Comparison of ENCODE assay signal across 21 mouse cellular contexts in genomic region chr1:186424084-186424483, GRCm38 (mm10).
A peak's percentile ranks its signal among the peaks of the same experiment; 100 is the strongest.
DNase-seq lines count a peak whose midpoint lies in the region; ATAC-seq and TF ChIP-seq lines count a peak whose summit lies in the region.
"Had no signal": no experiment of that assay in that cellular context is flagged by ENCODE, and none has a peak within 500 bp of the region (broad histone marks: within the 10 kb centered on the region; RNA-seq: fewer than 3 reads in every experiment).

No protein-coding gene starts in this region.

- H3K4me1 ChIP-seq in embryonic facial prominence, embryonic 14.5 days (ENCODE audit: control insufficient read depth, insufficient read depth, low read length), result no peaks in the 10 kb centered on the region
- H3K4me1 ChIP-seq in embryonic facial prominence, embryonic 10.5 days, result peaks cover 8% of the 10 kb centered on the region; the same call in 1 of the 2 replicates
- 0 out of 2 replicates have a peak, but pooled peaks cover 2% of the 10 kb centered on the region for H3K4me1 ChIP-seq in forebrain, embryonic 16.5 days (replicated peaks; ENCODE audit: control insufficient read depth, insufficient read depth, low read length)
- H3K4me1 ChIP-seq in forebrain, embryonic 14.5 days (ENCODE audit: control insufficient read depth, insufficient read depth, low read length), result no peaks in the 10 kb centered on the region
- H3K4me1 ChIP-seq in forebrain, postnatal 0 days (ENCODE audit: insufficient read depth), result no peaks in the 10 kb centered on the region
- H3K4me1 ChIP-seq in forebrain, embryonic 12.5 days, result peaks cover 5% of the 10 kb centered on the region; the same call in 1 of the 2 replicates

- H3K27me3 ChIP-seq in embryonic facial prominence, embryonic 14.5 days (replicated peaks; ENCODE audit: control insufficient read depth, insufficient read depth, low read length), result no peaks in the 10 kb centered on the region
- no peaks in the 10 kb centered on the region for H3K27me3 ChIP-seq in embryonic facial prominence, embryonic 10.5 days (replicated peaks; ENCODE audit: low read depth, poor library complexity, severe bottlenecking)
- H3K27me3 ChIP-seq in forebrain, embryonic 16.5 days (replicated peaks; ENCODE audit: control insufficient read depth, insufficient read depth, low read length), result no peaks in the 10 kb centered on the region
- no peaks in the 10 kb centered on the region for H3K27me3 ChIP-seq in forebrain, embryonic 14.5 days (replicated peaks; ENCODE audit: control insufficient read depth, insufficient read depth, low read length)
- H3K27me3 ChIP-seq in forebrain, postnatal 0 days (ENCODE audit: insufficient read depth, low read length), result no peaks in the 10 kb centered on the region
- H3K27me3 ChIP-seq in forebrain, embryonic 12.5 days, result no peaks in the 10 kb centered on the region
- H3K27me3 ChIP-seq: CH12.LX, Patski had no signal

- no peaks in the 10 kb centered on the region for H3K9me3 ChIP-seq in embryonic facial prominence, embryonic 14.5 days (ENCODE audit: control insufficient read depth, low read length)
- no peaks in the 10 kb centered on the region for H3K9me3 ChIP-seq in embryonic facial prominence, embryonic 10.5 days
- H3K9me3 ChIP-seq in forebrain, embryonic 16.5 days (ENCODE audit: control insufficient read depth, low read length), result no peaks in the 10 kb centered on the region
- H3K9me3 ChIP-seq in forebrain, embryonic 14.5 days (replicated peaks; ENCODE audit: control insufficient read depth, low read length), result no peaks in the 10 kb centered on the region
- H3K9me3 ChIP-seq in forebrain, postnatal 0 days (ENCODE audit: low read length), result no peaks in the 10 kb centered on the region
- H3K9me3 ChIP-seq in forebrain, embryonic 12.5 days, result no peaks in the 10 kb centered on the region

- peak; percentile 35; the same call in 1 of the 2 replicates for ATAC-seq in embryonic facial prominence, embryonic 14.5 days (ENCODE audit: low read depth)
- peak; percentile 61 for ATAC-seq in forebrain, embryonic 16.5 days
- no peak for ATAC-seq in forebrain, embryonic 14.5 days
- peak; percentile 54; the same call in 1 of the 2 replicates for ATAC-seq in forebrain, postnatal 0 days
- ATAC-seq in forebrain, embryonic 12.5 days (ENCODE audit: low FRiP score), result no peak
- ATAC-seq: activated CD4-positive, CD25-positive, alpha-beta regulatory T cell, adult 4 months; CD4-positive, CD25-positive, alpha-beta regulatory T cell, adult 4 months; Patski had no signal

- H3K9ac ChIP-seq in embryonic facial prominence, embryonic 14.5 days (ENCODE audit: low read depth, low read length), result no peak overlapping the region
- no peak overlapping the region for H3K9ac ChIP-seq in forebrain, embryonic 16.5 days (replicated peaks; ENCODE audit: low read depth, low read length)
- H3K9ac ChIP-seq in forebrain, embryonic 14.5 days (ENCODE audit: low read length), result no peak overlapping the region
- no peak overlapping the region for H3K9ac ChIP-seq in forebrain, postnatal 0 days
- no peak overlapping the region for H3K9ac ChIP-seq in forebrain, embryonic 12.5 days

- 75% methylated on average over 5 of the region's 5 CpGs for WGBS in embryonic facial prominence, embryonic 14.5 days
- 79% methylated on average over 5 of the region's 5 CpGs for WGBS in embryonic facial prominence, embryonic 10.5 days
- 34% methylated on average over 5 of the region's 5 CpGs for WGBS in forebrain, embryonic 16.5 days
- 49% methylated on average over 5 of the region's 5 CpGs for WGBS in forebrain, embryonic 14.5 days
- WGBS in forebrain, postnatal 0 days, result 38% methylated on average over 5 of the region's 5 CpGs
- 61% methylated on average over 5 of the region's 5 CpGs for WGBS in forebrain, embryonic 12.5 days

- no peak overlapping the region for H3K4me2 ChIP-seq in embryonic facial prominence, embryonic 14.5 days (ENCODE audit: low read depth, low read length)
- no peak overlapping the region for H3K4me2 ChIP-seq in forebrain, embryonic 16.5 days (ENCODE audit: low read length)
- H3K4me2 ChIP-seq in forebrain, embryonic 14.5 days (ENCODE audit: low read length), result no peak overlapping the region
- H3K4me2 ChIP-seq in forebrain, postnatal 0 days (ENCODE audit: low read depth), result no peak overlapping the region
- no peak overlapping the region for H3K4me2 ChIP-seq in forebrain, embryonic 12.5 days

- DNase-seq in embryonic facial prominence, embryonic 14.5 days (ENCODE audit: low spot score), result no peak
- no peak for DNase-seq in embryonic facial prominence, embryonic 10.5 days (ENCODE audit: low spot score)
- DNase-seq in forebrain, embryonic 14.5 days (ENCODE audit: low spot score), result no peak
- DNase-seq in forebrain, postnatal 0 days, result no peak
- DNase-seq: adrenal gland, adult 2 months; adrenal gland, adult 8-10 months; adrenal gland, postnatal 10 days; adrenal gland, postnatal 14 days; adrenal gland, postnatal 25 days; adrenal gland, postnatal 36 days; B cell, adult 2 months; cerebellum, adult 11 months; cerebellum, adult 11-12 months; cerebellum, adult 18-20 months had no signal

- H3K36me3 ChIP-seq in embryonic facial prominence, embryonic 14.5 days (ENCODE audit: control insufficient read depth, insufficient read depth, low read length), result no peaks in the 10 kb centered on the region
- H3K36me3 ChIP-seq in embryonic facial prominence, embryonic 10.5 days (replicated peaks), result no peaks in the 10 kb centered on the region
- H3K36me3 ChIP-seq in forebrain, embryonic 16.5 days (ENCODE audit: control insufficient read depth, insufficient read depth), result no peaks in the 10 kb centered on the region
- H3K36me3 ChIP-seq in forebrain, embryonic 14.5 days (ENCODE audit: control insufficient read depth, insufficient read depth, low read length), result no peaks in the 10 kb centered on the region
- H3K36me3 ChIP-seq in forebrain, postnatal 0 days (ENCODE audit: insufficient read depth), result no peaks in the 10 kb centered on the region
- no peaks in the 10 kb centered on the region for H3K36me3 ChIP-seq in forebrain, embryonic 12.5 days (replicated peaks)
- H3K36me3 ChIP-seq: G1E had no signal

- H3K27ac ChIP-seq in embryonic facial prominence, embryonic 14.5 days (replicated peaks; ENCODE audit: low read depth, low read length), result no peak overlapping the region
- no peak overlapping the region for H3K27ac ChIP-seq in embryonic facial prominence, embryonic 10.5 days (replicated peaks)
- no peak overlapping the region for H3K27ac ChIP-seq in forebrain, embryonic 16.5 days (ENCODE audit: low read length)
- no peak overlapping the region for H3K27ac ChIP-seq in forebrain, embryonic 14.5 days (ENCODE audit: low read depth, low read length)
- no peak overlapping the region for H3K27ac ChIP-seq in forebrain, postnatal 0 days (ENCODE audit: low read depth, low read length)
- no peak overlapping the region for H3K27ac ChIP-seq in forebrain, embryonic 12.5 days

- TF ChIP-seq CTCF in forebrain, postnatal 0 days (IDR thresholded peaks at IDR 0.05; ENCODE audit: low read depth), result no peak

- H3K4me3 ChIP-seq in embryonic facial prominence, embryonic 14.5 days (ENCODE audit: low read depth, low read length), result no peak overlapping the region
- no peak overlapping the region for H3K4me3 ChIP-seq in embryonic facial prominence, embryonic 10.5 days
- no peak overlapping the region for H3K4me3 ChIP-seq in forebrain, embryonic 16.5 days (replicated peaks; ENCODE audit: low read length)
- no peak overlapping the region for H3K4me3 ChIP-seq in forebrain, embryonic 14.5 days (ENCODE audit: low read depth, low read length)
- no peak overlapping the region for H3K4me3 ChIP-seq in forebrain, postnatal 0 days (ENCODE audit: low read depth, low read length)
- no peak overlapping the region for H3K4me3 ChIP-seq in forebrain, embryonic 12.5 days (replicated peaks)

Comparison
In these comparisons a context has a peak if more than half of its experiments do, and no peak if none do; other contexts are left out.
1. ATAC-seq: peak in embryonic facial prominence, embryonic 14.5 days (single experiment), forebrain, embryonic 16.5 days (single experiment) and forebrain, postnatal 0 days (single experiment); none in forebrain, embryonic 14.5 days (single experiment) and forebrain, embryonic 12.5 days (single experiment).